Mouse (Mus musculus): ENCODE measurements around the gene Npr1.

DNA sequence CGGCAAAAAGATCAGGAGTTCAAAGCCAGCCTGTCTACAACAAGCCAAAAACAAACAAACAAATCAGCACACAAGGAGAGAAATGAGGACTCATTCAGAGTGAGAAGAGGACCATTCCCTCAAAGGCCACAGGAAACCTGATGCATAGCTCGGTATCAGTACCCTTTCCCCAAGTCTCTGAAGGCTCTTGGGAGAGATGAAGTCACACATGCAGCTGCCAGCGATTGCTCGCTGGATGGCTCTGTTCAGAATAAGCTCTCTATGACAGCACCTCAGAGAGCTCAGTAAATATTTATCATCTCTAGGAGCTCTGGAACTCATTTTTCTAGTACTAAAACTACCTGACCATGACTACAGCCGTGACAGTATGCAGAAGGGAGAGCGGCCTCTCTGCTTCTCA lies 37.5 kb downstream of the Npr1 start:
- no peak for TF ChIP-seq POLR2A (IDR thresholded peaks at IDR 0.05; ENCODE audit: insufficient read depth, low read length)
- no peak for TF ChIP-seq CTCF (IDR thresholded peaks at IDR 0.05; ENCODE audit: low read depth, low read length)

Measured in ES-Bruce4 (cell line).